Mouse (Mus musculus): ENCODE measurements at regions not wholly inside any gene's neighbourhood (a gene's known extent, or its start where the extent isn't known, plus 50 kb on each side); places are given as distances from the start of the nearest gene placed in this dataset.

- ATAC-seq (ENCODE audit: insufficient number of reproducible peaks, insufficient read depth, low FRiP score, low read depth), result no peak
- no peaks in the 10 kb centered on the region for H3K9me3 ChIP-seq (ENCODE audit: control insufficient read depth, low read length)
- no peaks in the 10 kb centered on the region for H3K4me1 ChIP-seq (ENCODE audit: control insufficient read depth in 2 of 2, insufficient read depth in 2 of 2, low read length in 2 of 2)
- H3K9ac ChIP-seq (ENCODE audit: low read length), result no peak overlapping the region
- H3K4me3 ChIP-seq (ENCODE audit: control insufficient read depth in 1 of 2, insufficient read depth in 1 of 2, low read depth in 1 of 2, low read length in 2 of 2), result no peak overlapping the region
- H3K4me2 ChIP-seq (ENCODE audit: low read length), result no peak overlapping the region
- H3K36me3 ChIP-seq (ENCODE audit: control insufficient read depth, insufficient read depth, low read length), result no peaks in the 10 kb centered on the region
- H3K27ac ChIP-seq (replicated peaks in 1 of 2; ENCODE audit: control insufficient read depth in 1 of 2, insufficient read depth in 1 of 2, low read depth in 2 of 2, low read length in 2 of 2), result no peak overlapping the region
- WGBS, result 74% methylated on average over 6 of the region's 6 CpGs
- H3K27me3 ChIP-seq (ENCODE audit: control insufficient read depth, insufficient read depth, low read length), result no peaks in the 10 kb centered on the region
Measured at GRCm38 (mm10) chr10:16620804-16621559, 1102.0 kb upstream of the Cited2 start.

- Histone ChIP-seq H3K4me1 (ENCODE audit: control insufficient read depth in 2 of 2, insufficient read depth in 2 of 2, low read length in 2 of 2) (no peaks in the 10 kb centered on the region), H3K4me3 (ENCODE audit: control insufficient read depth in 1 of 2, insufficient read depth in 1 of 2, low read depth in 1 of 2, low read length in 2 of 2) (no peak overlapping the region), H3K27me3 (ENCODE audit: control insufficient read depth, insufficient read depth, low read length) (no peaks in the 10 kb centered on the region), H3K9ac (ENCODE audit: low read length) (no peak overlapping the region), H3K27ac (replicated peaks in 1 of 2; ENCODE audit: control insufficient read depth in 1 of 2, insufficient read depth in 1 of 2, low read depth in 2 of 2, low read length in 2 of 2) (no peak overlapping the region), H3K9me3 (ENCODE audit: control insufficient read depth, low read length) (no peaks in the 10 kb centered on the region), H3K4me2 (ENCODE audit: low read length) (no peak overlapping the region), H3K36me3 (ENCODE audit: control insufficient read depth, insufficient read depth, low read length) (no peaks in the 10 kb centered on the region)
- no peak for ATAC-seq (ENCODE audit: insufficient number of reproducible peaks, insufficient read depth, low FRiP score, low read depth)
- 87% methylated on average over 3 of the region's 3 CpGs for WGBS
Measured at GRCm38 (mm10) chr10:16622821-16623220, 1100.2 kb upstream of the Cited2 start.

- Histone ChIP-seq H3K9ac (ENCODE audit: low read length) (no peak overlapping the region), H3K4me3 (ENCODE audit: control insufficient read depth in 1 of 2, insufficient read depth in 1 of 2, low read depth in 1 of 2, low read length in 2 of 2) (no peak overlapping the region), H3K4me2 (ENCODE audit: low read length) (no peak overlapping the region), H3K9me3 (ENCODE audit: control insufficient read depth, low read length) (no peaks in the 10 kb centered on the region), H3K36me3 (ENCODE audit: control insufficient read depth, insufficient read depth, low read length) (no peaks in the 10 kb centered on the region), H3K4me1 (ENCODE audit: control insufficient read depth in 2 of 2, insufficient read depth in 2 of 2, low read length in 2 of 2) (no peaks in the 10 kb centered on the region), H3K27me3 (ENCODE audit: control insufficient read depth, insufficient read depth, low read length) (no peaks in the 10 kb centered on the region), H3K27ac (replicated peaks in 1 of 2; ENCODE audit: control insufficient read depth in 1 of 2, insufficient read depth in 1 of 2, low read depth in 2 of 2, low read length in 2 of 2) (no peak overlapping the region)
- no peak for ATAC-seq (ENCODE audit: insufficient number of reproducible peaks, insufficient read depth, low FRiP score, low read depth)
- WGBS, result 78% methylated on average over 2 of the region's 2 CpGs
Measured at GRCm38 (mm10) chr10:16633236-16633635, 1089.8 kb upstream of the Cited2 start.

GRCm38 (mm10) chr10:16635463-16635862 lies 1087.6 kb upstream of the Cited2 start:
- Histone ChIP-seq H3K9me3 (ENCODE audit: control insufficient read depth, low read length) (no peaks in the 10 kb centered on the region), H3K4me1 (ENCODE audit: control insufficient read depth in 2 of 2, insufficient read depth in 2 of 2, low read length in 2 of 2) (peaks cover 0 to 4% of the 10 kb centered on the region in 2 experiments; a peak in 2 of 4 replicates), H3K36me3 (ENCODE audit: control insufficient read depth, insufficient read depth, low read length) (no peaks in the 10 kb centered on the region), H3K9ac (ENCODE audit: low read length) (no peak overlapping the region), H3K27ac (replicated peaks in 1 of 2; ENCODE audit: control insufficient read depth in 1 of 2, insufficient read depth in 1 of 2, low read depth in 2 of 2, low read length in 2 of 2) (no peak overlapping the region), H3K4me3 (ENCODE audit: control insufficient read depth in 1 of 2, insufficient read depth in 1 of 2, low read depth in 1 of 2, low read length in 2 of 2) (no peak overlapping the region), H3K27me3 (ENCODE audit: control insufficient read depth, insufficient read depth, low read length) (no peaks in the 10 kb centered on the region), H3K4me2 (ENCODE audit: low read length) (no peak overlapping the region)
- ATAC-seq (ENCODE audit: insufficient number of reproducible peaks, insufficient read depth, low FRiP score, low read depth), result no peak
- WGBS, result 84% methylated on average over 2 of the region's 2 CpGs

- H3K9ac ChIP-seq (ENCODE audit: low read length), result no peak overlapping the region
- peaks cover 0 to 4% of the 10 kb centered on the region in 2 experiments; a peak in 2 of 4 replicates for H3K4me1 ChIP-seq (ENCODE audit: control insufficient read depth in 2 of 2, insufficient read depth in 2 of 2, low read length in 2 of 2)
- no peak overlapping the region for H3K4me2 ChIP-seq (ENCODE audit: low read length)
- ATAC-seq (ENCODE audit: insufficient number of reproducible peaks, insufficient read depth, low FRiP score, low read depth), result no peak
- H3K36me3 ChIP-seq (ENCODE audit: control insufficient read depth, insufficient read depth, low read length), result no peaks in the 10 kb centered on the region
- no peaks in the 10 kb centered on the region for H3K27me3 ChIP-seq (ENCODE audit: control insufficient read depth, insufficient read depth, low read length)
- H3K27ac ChIP-seq (replicated peaks in 1 of 2; ENCODE audit: control insufficient read depth in 1 of 2, insufficient read depth in 1 of 2, low read depth in 2 of 2, low read length in 2 of 2), result no peak overlapping the region
- no peak overlapping the region for H3K4me3 ChIP-seq (ENCODE audit: control insufficient read depth in 1 of 2, insufficient read depth in 1 of 2, low read depth in 1 of 2, low read length in 2 of 2)
- H3K9me3 ChIP-seq (ENCODE audit: control insufficient read depth, low read length), result no peaks in the 10 kb centered on the region
Measured at GRCm38 (mm10) chr10:16637006-16637405, 1086.0 kb upstream of the Cited2 start.

- H3K4me1 ChIP-seq (ENCODE audit: control insufficient read depth in 2 of 2, insufficient read depth in 2 of 2, low read length in 2 of 2), result peaks cover 0 to 4% of the 10 kb centered on the region in 2 experiments; a peak in 2 of 4 replicates
- H3K4me3 ChIP-seq (ENCODE audit: control insufficient read depth in 1 of 2, insufficient read depth in 1 of 2, low read depth in 1 of 2, low read length in 2 of 2), result no peak overlapping the region
- no peaks in the 10 kb centered on the region for H3K27me3 ChIP-seq (ENCODE audit: control insufficient read depth, insufficient read depth, low read length)
- no peak for ATAC-seq (ENCODE audit: insufficient number of reproducible peaks, insufficient read depth, low FRiP score, low read depth)
- 27% methylated on average over 2 of the region's 2 CpGs for whole genome bisulfite sequencing
- H3K4me2 ChIP-seq (ENCODE audit: low read length), result no peak overlapping the region
- no peaks in the 10 kb centered on the region for H3K9me3 ChIP-seq (ENCODE audit: control insufficient read depth, low read length)
- no peak overlapping the region for H3K9ac ChIP-seq (ENCODE audit: low read length)
- H3K36me3 ChIP-seq (ENCODE audit: control insufficient read depth, insufficient read depth, low read length), result no peaks in the 10 kb centered on the region
- no peak overlapping the region for H3K27ac ChIP-seq (replicated peaks in 1 of 2; ENCODE audit: control insufficient read depth in 1 of 2, insufficient read depth in 1 of 2, low read depth in 2 of 2, low read length in 2 of 2)
Measured at GRCm38 (mm10) chr10:16638111-16638510, 1084.9 kb upstream of the Cited2 start.

- peaks cover 0 to 4% of the 10 kb centered on the region in 2 experiments; a peak in 2 of 4 replicates for H3K4me1 ChIP-seq (ENCODE audit: control insufficient read depth in 2 of 2, insufficient read depth in 2 of 2, low read length in 2 of 2)
- no peaks in the 10 kb centered on the region for H3K9me3 ChIP-seq (ENCODE audit: control insufficient read depth, low read length)
- H3K36me3 ChIP-seq (ENCODE audit: control insufficient read depth, insufficient read depth, low read length), result no peaks in the 10 kb centered on the region
- WGBS, result 20% methylated on average over 4 of the region's 4 CpGs
- ATAC-seq (ENCODE audit: insufficient number of reproducible peaks, insufficient read depth, low FRiP score, low read depth), result no peak
- H3K4me2 ChIP-seq (ENCODE audit: low read length), result no peak overlapping the region
- H3K27me3 ChIP-seq (ENCODE audit: control insufficient read depth, insufficient read depth, low read length), result no peaks in the 10 kb centered on the region
- no peak overlapping the region for H3K4me3 ChIP-seq (ENCODE audit: control insufficient read depth in 1 of 2, insufficient read depth in 1 of 2, low read depth in 1 of 2, low read length in 2 of 2)
- H3K27ac ChIP-seq (replicated peaks in 1 of 2; ENCODE audit: control insufficient read depth in 1 of 2, insufficient read depth in 1 of 2, low read depth in 2 of 2, low read length in 2 of 2), result no peak overlapping the region
- H3K9ac ChIP-seq (ENCODE audit: low read length), result no peak overlapping the region
Measured at GRCm38 (mm10) chr10:16640136-16640535, 1082.9 kb upstream of the Cited2 start.

GRCm38 (mm10) chr10:16650120-16650519 lies 1072.9 kb upstream of the Cited2 start:
- 36% methylated on average over 1 of the region's 1 CpGs for WGBS
- no peak for ATAC-seq (ENCODE audit: insufficient number of reproducible peaks, insufficient read depth, low FRiP score, low read depth)
- Histone ChIP-seq H3K27ac (replicated peaks in 1 of 2; ENCODE audit: control insufficient read depth in 1 of 2, insufficient read depth in 1 of 2, low read depth in 2 of 2, low read length in 2 of 2) (no peak overlapping the region), H3K4me2 (ENCODE audit: low read length) (no peak overlapping the region), H3K36me3 (ENCODE audit: control insufficient read depth, insufficient read depth, low read length) (no peaks in the 10 kb centered on the region), H3K27me3 (ENCODE audit: control insufficient read depth, insufficient read depth, low read length) (no peaks in the 10 kb centered on the region), H3K4me1 (ENCODE audit: control insufficient read depth in 2 of 2, insufficient read depth in 2 of 2, low read length in 2 of 2) (peaks cover 0 to 7% of the 10 kb centered on the region in 2 experiments; a peak in 1 of 4 replicates), H3K9me3 (ENCODE audit: control insufficient read depth, low read length) (no peaks in the 10 kb centered on the region), H3K4me3 (ENCODE audit: control insufficient read depth in 1 of 2, insufficient read depth in 1 of 2, low read depth in 1 of 2, low read length in 2 of 2) (no peak overlapping the region), H3K9ac (ENCODE audit: low read length) (no peak overlapping the region)

Data from heart, embryonic 14.5 days (tissue).